13 mouse cellular contexts compared by ENCODE assay signal in genomic region chr5:36018366-36018765, GRCm38 (mm10).
DNase-seq lines count a peak whose midpoint lies in the region; ATAC-seq and TF ChIP-seq lines count a peak whose summit lies in the region.
"Had no signal": no experiment of that assay in that cellular context is flagged by ENCODE, and none has a peak within 500 bp of the region (broad histone marks: within the 10 kb centered on the region; RNA-seq: fewer than 3 reads in every experiment).

No protein-coding gene starts in this region.

- H3K27ac ChIP-seq in liver, postnatal 0 days (ENCODE audit: low read depth) = no peak overlapping the region
- no peak overlapping the region for H3K27ac ChIP-seq in liver, embryonic 12.5 days
- no peak overlapping the region for H3K27ac ChIP-seq in bone marrow, adult 2 months (ENCODE audit: control insufficient read depth, insufficient read depth, low read depth, low read length, poor library complexity)
- H3K27ac ChIP-seq in neural tube, embryonic 11.5 days (ENCODE audit: low read depth, low read length) = no peak overlapping the region
- no peak overlapping the region for H3K27ac ChIP-seq in kidney, embryonic 15.5 days

- DNase-seq in liver, postnatal 0 days = no peak
- DNase-seq in neural tube, embryonic 11.5 days (ENCODE audit: low spot score) = peak; percentile 21
- no peak for DNase-seq in kidney, adult 18-20 months
- DNase-seq in heart, adult 9 months (ENCODE audit: low spot score in 2 of 2) = no peak
- DNase-seq: adrenal gland, adult 2 months; cerebellum, postnatal 36 days; layer of hippocampus, adult 9-11 months; lung, postnatal 10 days had no signal

- no peaks in the 10 kb centered on the region for H3K9me3 ChIP-seq in liver, postnatal 0 days (ENCODE audit: low read length)
- H3K9me3 ChIP-seq in liver, embryonic 12.5 days (replicated peaks) = no peaks in the 10 kb centered on the region
- no peaks in the 10 kb centered on the region for H3K9me3 ChIP-seq in E14TG2a.4 (ENCODE audit: low read length)
- no peaks in the 10 kb centered on the region for H3K9me3 ChIP-seq in neural tube, embryonic 11.5 days (ENCODE audit: control insufficient read depth, low read length)
- H3K9me3 ChIP-seq in kidney, embryonic 15.5 days (replicated peaks) = no peaks in the 10 kb centered on the region

- H3K4me2 ChIP-seq in liver, postnatal 0 days (ENCODE audit: low read depth, low read length) = no peak overlapping the region
- no peak overlapping the region for H3K4me2 ChIP-seq in liver, embryonic 12.5 days
- no peak overlapping the region for H3K4me2 ChIP-seq in neural tube, embryonic 11.5 days (ENCODE audit: low read depth)
- H3K4me2 ChIP-seq in kidney, embryonic 15.5 days = no peak overlapping the region

- no peak overlapping the region for H3K4me3 ChIP-seq in liver, postnatal 0 days (ENCODE audit: low read depth, low read length)
- H3K4me3 ChIP-seq in liver, embryonic 12.5 days = no peak overlapping the region
- H3K4me3 ChIP-seq in E14TG2a.4 (replicated peaks; ENCODE audit: low read length) = no peak overlapping the region
- H3K4me3 ChIP-seq in bone marrow, adult 2 months (replicated peaks; ENCODE audit: control insufficient read depth, low read depth, low read length) = no peak overlapping the region
- H3K4me3 ChIP-seq in neural tube, embryonic 11.5 days (ENCODE audit: low read depth, low read length) = no peak overlapping the region
- H3K4me3 ChIP-seq in kidney, embryonic 15.5 days (replicated peaks) = no peak overlapping the region

- 76% methylated on average over 3 of the region's 3 CpGs for WGBS in liver, postnatal 0 days (ENCODE audit: insufficient replicate concordance)
- WGBS in liver, embryonic 12.5 days (ENCODE audit: insufficient replicate concordance) = 64% methylated on average over 3 of the region's 3 CpGs
- 81% methylated on average over 3 of the region's 3 CpGs for WGBS in bone marrow, adult 2 months
- WGBS in neural tube, embryonic 11.5 days = 85% methylated on average over 3 of the region's 3 CpGs
- WGBS in kidney, embryonic 15.5 days = 79% methylated on average over 3 of the region's 3 CpGs

- no peak overlapping the region for H3K9ac ChIP-seq in liver, postnatal 0 days (replicated peaks)
- H3K9ac ChIP-seq in liver, embryonic 12.5 days = no peak overlapping the region
- H3K9ac ChIP-seq in neural tube, embryonic 11.5 days (ENCODE audit: low read length) = no peak overlapping the region
- no peak overlapping the region for H3K9ac ChIP-seq in kidney, embryonic 15.5 days

- no peaks in the 10 kb centered on the region for H3K36me3 ChIP-seq in liver, postnatal 0 days (replicated peaks; ENCODE audit: insufficient read depth, low read length)
- H3K36me3 ChIP-seq in liver, embryonic 12.5 days = no peaks in the 10 kb centered on the region
- H3K36me3 ChIP-seq in E14TG2a.4 (ENCODE audit: insufficient read depth, low read length) = no peaks in the 10 kb centered on the region
- no peaks in the 10 kb centered on the region for H3K36me3 ChIP-seq in neural tube, embryonic 11.5 days (ENCODE audit: control insufficient read depth, insufficient read depth, low read length)
- peaks cover 12% of the 10 kb centered on the region; the same call in 1 of the 2 replicates for H3K36me3 ChIP-seq in kidney, embryonic 15.5 days

- TF ChIP-seq EP300 in liver, postnatal 0 days (IDR thresholded peaks at IDR 0.05; ENCODE audit: low read depth) = no peak

- ATAC-seq in liver, postnatal 0 days = no peak
- ATAC-seq in liver, embryonic 12.5 days = no peak
- ATAC-seq in neural tube, embryonic 11.5 days (ENCODE audit: insufficient read depth, low FRiP score, low TSS enrichment) = no peak
- no peak for ATAC-seq in kidney, embryonic 15.5 days (replicated peaks; ENCODE audit: low FRiP score)
- ATAC-seq: forebrain, embryonic 16.5 days had no signal

- no peaks in the 10 kb centered on the region for H3K4me1 ChIP-seq in liver, postnatal 0 days (ENCODE audit: insufficient read depth)
- no peaks in the 10 kb centered on the region for H3K4me1 ChIP-seq in liver, embryonic 12.5 days
- H3K4me1 ChIP-seq in E14TG2a.4 (replicated peaks; ENCODE audit: low read depth, low read length) = no peaks in the 10 kb centered on the region
- H3K4me1 ChIP-seq in bone marrow, adult 2 months (ENCODE audit: control insufficient read depth, insufficient read depth, low read length) = no peaks in the 10 kb centered on the region
- no peaks in the 10 kb centered on the region for H3K4me1 ChIP-seq in neural tube, embryonic 11.5 days (ENCODE audit: control insufficient read depth, insufficient read depth, low read length)
- H3K4me1 ChIP-seq in kidney, embryonic 15.5 days = no peaks in the 10 kb centered on the region

- peak; percentile 48 for TF ChIP-seq CTCF in liver, postnatal 0 days (IDR thresholded peaks at IDR 0.05; ENCODE audit: low read depth)
- peak; percentile 85 for TF ChIP-seq CTCF in E14TG2a.4 (conservative IDR thresholded peaks at IDR 0.05; ENCODE audit: low read length)
- peak; percentile 34; the same call in 1 of the 2 replicates for TF ChIP-seq CTCF in bone marrow, adult 2 months (IDR thresholded peaks at IDR 0.05; ENCODE audit: control insufficient read depth, insufficient read depth, low read length)

- no peak for TF ChIP-seq POLR2A in bone marrow, adult 2 months (IDR thresholded peaks at IDR 0.05; ENCODE audit: borderline replicate concordance, control insufficient read depth, low read depth, low read length)

- H3K27me3 ChIP-seq in liver, postnatal 0 days (ENCODE audit: insufficient read depth, low read length) = no peaks in the 10 kb centered on the region
- no peaks in the 10 kb centered on the region for H3K27me3 ChIP-seq in liver, embryonic 12.5 days (replicated peaks)
- no peaks in the 10 kb centered on the region for H3K27me3 ChIP-seq in E14TG2a.4 (ENCODE audit: insufficient read depth, low read length)
- H3K27me3 ChIP-seq in neural tube, embryonic 11.5 days (ENCODE audit: control insufficient read depth, insufficient read depth, low read length) = no peaks in the 10 kb centered on the region
- H3K27me3 ChIP-seq in kidney, embryonic 15.5 days = no peaks in the 10 kb centered on the region

Comparison
In these comparisons a context has a peak if more than half of its experiments do, and no peak if none do; other contexts are left out.
1. CTCF ChIP-seq: peak in every context shown above with its lines; median percentile 85 in E14TG2a.4; 48 in liver, postnatal 0 days; 34 in bone marrow, adult 2 months.